Mouse (Mus musculus) stomach, postnatal 0 days (tissue): ENCODE results near the gene Gm44965.

Source experiments
- CTCF ChIP-seq: IDR thresholded peaks from 2 replicates; pipeline ENCODE4 v1.5.1; 2016; ENCODE audit warnings: antibody characterized with exemption, low read depth, mild to moderate bottlenecking, moderate library complexity
- EP300 ChIP-seq: optimal IDR thresholded peaks from 2 replicates; pipeline ENCODE3; 2016; ENCODE audit warnings: antibody characterized with exemption

DNA sequence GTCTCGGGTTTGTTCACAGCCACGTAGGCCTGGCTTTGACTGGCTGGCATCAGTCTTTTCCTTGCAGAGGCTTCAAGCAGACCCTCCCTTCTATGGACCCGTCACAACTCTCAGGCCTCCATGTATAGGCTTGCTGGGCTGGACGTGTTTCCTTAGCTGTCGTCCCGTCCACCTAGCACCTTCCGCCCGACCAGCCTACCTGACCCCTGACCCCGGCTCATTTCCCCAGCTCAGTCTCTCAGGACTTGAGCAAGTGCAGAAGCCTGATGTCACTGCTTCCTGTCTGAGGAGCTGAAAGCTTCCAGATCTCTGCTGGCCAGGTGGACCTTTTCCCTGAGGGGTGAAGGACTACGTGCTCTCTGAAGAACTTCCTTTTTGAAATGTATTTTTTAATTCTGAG, 20.5 kb upstream of the Gm44965 start:
- TF ChIP-seq CTCF: no peak
- TF ChIP-seq EP300: no peak
